Mouse (Mus musculus): Measurements from ENCODE around the gene Kdm4b. TPM values are rescaled to one million over a fixed set of nuclear protein-coding genes. Genes with fewer than 3 reads are reported as not detected.

Gene Kdm4b
- polyA plus RNA-seq, 1 experiment from 2014 or later: 86.1 TPM

- no peak overlapping the region for H3K4me3 ChIP-seq
- WGBS: 86% methylated on average over 3 of the region's 3 CpGs
- no peak overlapping the region for H3K27ac ChIP-seq
- H3K9me3 ChIP-seq: no peaks in the 10 kb centered on the region
- H3K9ac ChIP-seq: no peak overlapping the region
- H3K27me3 ChIP-seq (replicated peaks): no peaks in the 10 kb centered on the region
- peaks cover 6% of the 10 kb centered on the region; the same call in 1 of the 2 replicates for H3K4me1 ChIP-seq
- H3K4me2 ChIP-seq (replicated peaks): no peak overlapping the region
- peaks cover 49% of the 10 kb centered on the region for H3K36me3 ChIP-seq
- ATAC-seq (ENCODE audit: low FRiP score, low read depth): no peak
Observed at GRCm38 (mm10) chr17:56359183-56359725, 33.4 kb downstream of the Kdm4b start.

GRCm38 (mm10) chr17:56359864-56360263 is 34.0 kb downstream of the Kdm4b start:
- ATAC-seq (ENCODE audit: low FRiP score, low read depth): no peak
- H3K9me3 ChIP-seq: no peaks in the 10 kb centered on the region
- H3K27me3 ChIP-seq (replicated peaks): no peaks in the 10 kb centered on the region
- no peak overlapping the region for H3K9ac ChIP-seq
- peaks cover 43% of the 10 kb centered on the region for H3K36me3 ChIP-seq
- peaks cover 6% of the 10 kb centered on the region; the same call in 1 of the 2 replicates for H3K4me1 ChIP-seq
- H3K27ac ChIP-seq: no peak overlapping the region
- 88% methylated on average over 1 of the region's 1 CpGs for WGBS
- H3K4me2 ChIP-seq (replicated peaks): no peak overlapping the region
- no peak overlapping the region for H3K4me3 ChIP-seq

GRCm38 (mm10) chr17:56360451-56360850 is 34.6 kb downstream of the Kdm4b start:
- WGBS: 23% methylated on average over 8 of the region's 8 CpGs
- Histone ChIP-seq H3K36me3 (peaks cover 40% of the 10 kb centered on the region), H3K4me3 (no peak overlapping the region), H3K4me1 (peaks cover 11% of the 10 kb centered on the region), H3K4me2 (replicated peaks) (no peak overlapping the region), H3K9me3 (no peaks in the 10 kb centered on the region), H3K9ac (0 out of 2 replicates have a peak overlapping the region, but pooled peaks have one; percentile 1), H3K27ac (no peak overlapping the region), H3K27me3 (replicated peaks) (no peaks in the 10 kb centered on the region)
- ATAC-seq (ENCODE audit: low FRiP score, low read depth): no peak

- 88% methylated on average over 2 of the region's 2 CpGs for WGBS
- H3K9me3 ChIP-seq: no peaks in the 10 kb centered on the region
- H3K27ac ChIP-seq: no peak overlapping the region
- peaks cover 34% of the 10 kb centered on the region for H3K36me3 ChIP-seq
- no peak overlapping the region for H3K4me3 ChIP-seq
- peaks cover 19% of the 10 kb centered on the region for H3K4me1 ChIP-seq
- H3K27me3 ChIP-seq (replicated peaks): no peaks in the 10 kb centered on the region
- H3K4me2 ChIP-seq (replicated peaks): no peak overlapping the region
- H3K9ac ChIP-seq: no peak overlapping the region
- no peak for ATAC-seq (ENCODE audit: low FRiP score, low read depth)
Observed at GRCm38 (mm10) chr17:56361542-56361941, 35.7 kb downstream of the Kdm4b start.

- Histone ChIP-seq H3K4me3 (no peak overlapping the region), H3K27me3 (replicated peaks) (no peaks in the 10 kb centered on the region), H3K4me1 (peaks cover 24% of the 10 kb centered on the region), H3K27ac (peak overlapping the region; percentile 59), H3K9ac (0 out of 2 replicates have a peak overlapping the region, but pooled peaks have one; percentile 21), H3K36me3 (peaks cover 41% of the 10 kb centered on the region), H3K9me3 (no peaks in the 10 kb centered on the region), H3K4me2 (replicated peaks) (0 out of 2 replicates have a peak overlapping the region, but pooled peaks have one; percentile 2)
- peak; percentile 65 for ATAC-seq (ENCODE audit: low FRiP score, low read depth)
- 55% methylated on average over 7 of the region's 7 CpGs for WGBS
Observed at GRCm38 (mm10) chr17:56365791-56366673, 40.2 kb downstream of the Kdm4b start.

- WGBS: 85% methylated on average over 6 of the region's 6 CpGs
- Histone ChIP-seq H3K4me2 (replicated peaks) (no peak overlapping the region), H3K4me1 (peaks cover 29% of the 10 kb centered on the region), H3K9me3 (no peaks in the 10 kb centered on the region), H3K9ac (no peak overlapping the region), H3K4me3 (no peak overlapping the region), H3K36me3 (peaks cover 58% of the 10 kb centered on the region), H3K27me3 (replicated peaks) (no peaks in the 10 kb centered on the region), H3K27ac (no peak overlapping the region)
- ATAC-seq (ENCODE audit: low FRiP score, low read depth): no peak
Observed at GRCm38 (mm10) chr17:56368291-56368790, 42.5 kb downstream of the Kdm4b start.

GRCm38 (mm10) chr17:56370090-56370489 is 44.2 kb downstream of the Kdm4b start:
- H3K4me3 ChIP-seq: no peak overlapping the region
- H3K27me3 ChIP-seq (replicated peaks): no peaks in the 10 kb centered on the region
- no peak overlapping the region for H3K9ac ChIP-seq
- peaks cover 32% of the 10 kb centered on the region for H3K4me1 ChIP-seq
- no peaks in the 10 kb centered on the region for H3K9me3 ChIP-seq
- no peak overlapping the region for H3K4me2 ChIP-seq (replicated peaks)
- no peak overlapping the region for H3K27ac ChIP-seq
- WGBS: 83% methylated on average over 3 of the region's 3 CpGs
- no peak for ATAC-seq (ENCODE audit: low FRiP score, low read depth)
- peaks cover 62% of the 10 kb centered on the region for H3K36me3 ChIP-seq

GRCm38 (mm10) chr17:56371029-56371660 is 45.3 kb downstream of the Kdm4b start:
- H3K27me3 ChIP-seq (replicated peaks): no peaks in the 10 kb centered on the region
- no peak overlapping the region for H3K4me2 ChIP-seq (replicated peaks)
- no peak overlapping the region for H3K27ac ChIP-seq
- WGBS: 53% methylated on average over 15 of the region's 15 CpGs
- peaks cover 64% of the 10 kb centered on the region for H3K36me3 ChIP-seq
- H3K9ac ChIP-seq: no peak overlapping the region
- H3K4me3 ChIP-seq: no peak overlapping the region
- H3K4me1 ChIP-seq: peaks cover 22% of the 10 kb centered on the region; the same call in 1 of the 2 replicates
- no peak for ATAC-seq (ENCODE audit: low FRiP score, low read depth)
- no peaks in the 10 kb centered on the region for H3K9me3 ChIP-seq

- ATAC-seq (ENCODE audit: low FRiP score, low read depth): no peak
- Histone ChIP-seq H3K9me3 (no peaks in the 10 kb centered on the region), H3K4me2 (replicated peaks) (no peak overlapping the region), H3K27ac (no peak overlapping the region), H3K9ac (no peak overlapping the region), H3K4me3 (no peak overlapping the region), H3K36me3 (peaks cover 74% of the 10 kb centered on the region), H3K4me1 (peaks cover 16% of the 10 kb centered on the region; the same call in 1 of the 2 replicates), H3K27me3 (replicated peaks) (no peaks in the 10 kb centered on the region)
- 79% methylated on average over 4 of the region's 4 CpGs for WGBS
Observed at GRCm38 (mm10) chr17:56372109-56372508, 46.2 kb downstream of the Kdm4b start.

- peak; percentile 30; the same call in 1 of the 2 replicates for ATAC-seq (ENCODE audit: low FRiP score, low read depth)
- 0 out of 2 replicates have a peak overlapping the region, but pooled peaks have one; percentile 20 for H3K27ac ChIP-seq
- H3K4me1 ChIP-seq: peaks cover 10% of the 10 kb centered on the region; the same call in 1 of the 2 replicates
- H3K9me3 ChIP-seq: no peaks in the 10 kb centered on the region
- H3K27me3 ChIP-seq (replicated peaks): no peaks in the 10 kb centered on the region
- H3K4me3 ChIP-seq: no peak overlapping the region
- H3K4me2 ChIP-seq (replicated peaks): no peak overlapping the region
- WGBS: 65% methylated on average over 17 of the region's 17 CpGs
- H3K9ac ChIP-seq: no peak overlapping the region
- peaks cover 76% of the 10 kb centered on the region for H3K36me3 ChIP-seq
Observed at GRCm38 (mm10) chr17:56373136-56374034, 47.5 kb downstream of the Kdm4b start.

- Histone ChIP-seq H3K27ac (no peak overlapping the region), H3K36me3 (peaks cover 76% of the 10 kb centered on the region), H3K4me3 (no peak overlapping the region), H3K4me2 (replicated peaks) (no peak overlapping the region), H3K4me1 (peaks cover 10% of the 10 kb centered on the region; the same call in 1 of the 2 replicates), H3K9ac (no peak overlapping the region), H3K27me3 (replicated peaks) (no peaks in the 10 kb centered on the region), H3K9me3 (no peaks in the 10 kb centered on the region)
- 96% methylated on average over 1 of the region's 1 CpGs for WGBS
- no peak for ATAC-seq (ENCODE audit: low FRiP score, low read depth)
Observed at GRCm38 (mm10) chr17:56374851-56375250, 49.0 kb downstream of the Kdm4b start.

Measured in neural tube, embryonic 12.5 days (tissue).